Mouse (Mus musculus) stomach, postnatal 0 days (tissue): ENCODE measurements around the gene Gpn2.

Source experiments
- CTCF ChIP-seq: IDR thresholded peaks from 2 replicates; pipeline ENCODE4 v1.5.1; 2016; ENCODE audit warnings: antibody characterized with exemption, low read depth, mild to moderate bottlenecking, moderate library complexity
- EP300 ChIP-seq: optimal IDR thresholded peaks from 2 replicates; pipeline ENCODE3; 2016; ENCODE audit warnings: antibody characterized with exemption

DNA sequence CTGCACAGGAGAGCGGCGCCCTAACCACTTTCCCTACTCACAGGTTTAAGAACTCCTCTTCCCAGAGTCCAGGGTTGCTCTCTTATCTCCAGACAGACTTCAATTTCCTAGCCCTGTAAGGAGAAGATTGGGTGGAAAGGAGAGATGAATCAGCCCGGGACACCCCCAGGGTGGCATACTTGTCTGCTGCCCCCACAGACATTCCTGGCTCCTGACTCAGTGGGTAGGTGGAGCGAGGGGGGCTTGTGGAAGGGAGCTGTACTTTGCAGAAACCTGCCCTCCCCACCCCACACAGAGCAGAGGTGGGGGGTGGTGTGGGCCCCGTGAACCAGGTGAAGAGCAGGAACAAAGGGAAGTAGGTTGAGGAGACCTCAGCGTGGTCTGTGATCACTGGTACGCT is 11.4 kb downstream of the Gpn2 start:
- TF ChIP-seq CTCF (no peak), EP300 (no peak)
